ENCODE assay signal across 8 mouse cellular contexts in the genomic region with DNA sequence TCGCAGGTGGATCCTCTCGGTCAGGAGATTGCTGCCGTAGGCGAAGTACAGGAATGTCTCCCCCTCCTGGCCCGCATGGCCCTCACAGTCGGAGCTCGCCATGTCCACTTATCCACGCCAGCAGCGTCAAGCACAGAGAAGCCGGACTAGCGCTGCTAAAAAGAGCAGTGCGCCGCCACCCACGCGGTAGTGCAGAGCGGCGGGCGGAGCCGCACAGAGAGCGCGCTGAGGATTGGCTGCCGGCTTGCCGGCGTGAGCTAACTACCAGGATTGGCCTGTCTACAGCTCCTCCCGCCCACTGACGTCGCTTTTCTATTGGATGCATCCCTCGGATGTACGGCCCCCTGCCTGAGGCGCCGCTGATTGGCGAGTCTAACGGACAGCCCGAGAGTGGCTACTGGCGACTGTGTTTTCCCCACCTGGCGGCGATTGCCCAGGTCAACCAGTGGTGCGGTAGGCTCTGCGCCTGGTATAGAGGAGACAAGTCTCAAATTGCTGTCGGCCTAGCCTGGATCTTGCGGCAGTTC. TPM values are rescaled to one million over a fixed set of nuclear protein-coding genes. Genes with fewer than 3 reads are reported as not detected.
DNase-seq lines count a peak whose midpoint lies in the region; ATAC-seq and TF ChIP-seq lines count a peak whose summit lies in the region.

A gene (minus strand): TSS at position 217 of the 527 bp plus-strand sequence.

- TF ChIP-seq EP300 in heart, adult 2 months (IDR thresholded peaks at IDR 0.05; ENCODE audit: insufficient read depth, low read depth, low read length), result peak; percentile 95

- H3K27me3 ChIP-seq in embryonic facial prominence, embryonic 14.5 days (replicated peaks; ENCODE audit: control insufficient read depth, insufficient read depth, low read length), result no peaks in the 10 kb centered on the region
- no peaks in the 10 kb centered on the region for H3K27me3 ChIP-seq in heart, adult 2 months (ENCODE audit: control insufficient read depth, insufficient read depth, low read length)
- H3K27me3 ChIP-seq in limb, embryonic 13.5 days, result no peaks in the 10 kb centered on the region
- no peaks in the 10 kb centered on the region for H3K27me3 ChIP-seq in midbrain, embryonic 16.5 days (ENCODE audit: control insufficient read depth, insufficient read depth, low read depth, low read length)

- peak; percentile 93 for DNase-seq in 3T3-L1 (ENCODE audit: low read depth, low spot score)
- peak; percentile 86 to 88 for DNase-seq in adrenal gland, postnatal 4 days (ENCODE audit: low spot score in 2 of 2)
- DNase-seq in embryonic facial prominence, embryonic 14.5 days (ENCODE audit: low spot score), result peak; percentile 99
- peak; percentile 95 to 98 for DNase-seq in heart, adult 2 months
- DNase-seq in kidney, adult 8-10 months, result peak; percentile 97 to 98
- DNase-seq in spleen, postnatal 10 days (ENCODE audit: low spot score in 2 of 2), result peak; percentile 77 to 94

- peak; percentile 82 for TF ChIP-seq CTCF in heart, adult 2 months (IDR thresholded peaks at IDR 0.05)

- peak; percentile 100 for ATAC-seq in embryonic facial prominence, embryonic 14.5 days (ENCODE audit: low read depth)
- peak; percentile 100 for ATAC-seq in limb, embryonic 13.5 days (ENCODE audit: low FRiP score, low read depth)
- peak; percentile 100 for ATAC-seq in midbrain, embryonic 16.5 days

- H3K9me3 ChIP-seq in embryonic facial prominence, embryonic 14.5 days (ENCODE audit: control insufficient read depth, low read length), result no peaks in the 10 kb centered on the region
- no peaks in the 10 kb centered on the region for H3K9me3 ChIP-seq in limb, embryonic 13.5 days
- no peaks in the 10 kb centered on the region for H3K9me3 ChIP-seq in midbrain, embryonic 16.5 days (replicated peaks; ENCODE audit: control insufficient read depth, low read length, poor library complexity, severe bottlenecking)

- no peaks in the 10 kb centered on the region for H3K79me2 ChIP-seq in heart, adult 2 months (replicated peaks; ENCODE audit: control insufficient read depth, insufficient read depth, low read length)

- under 1% methylated on average over 39 of the region's 41 CpGs for WGBS in embryonic facial prominence, embryonic 14.5 days
- WGBS in heart, adult 2 months, result under 1% methylated on average over 41 of the region's 41 CpGs
- under 1% methylated on average over 35 of the region's 41 CpGs for WGBS in limb, embryonic 13.5 days
- under 1% methylated on average over 41 of the region's 41 CpGs for WGBS in midbrain, embryonic 16.5 days

- no peaks in the 10 kb centered on the region; the same call in 1 of the 2 replicates for H3K4me1 ChIP-seq in embryonic facial prominence, embryonic 14.5 days (ENCODE audit: control insufficient read depth, insufficient read depth, low read length)
- H3K4me1 ChIP-seq in heart, adult 2 months (ENCODE audit: control insufficient read depth, insufficient read depth, low read length), result peaks cover 2% of the 10 kb centered on the region; the same call in 1 of the 2 replicates
- H3K4me1 ChIP-seq in limb, embryonic 13.5 days, result peaks cover 7% of the 10 kb centered on the region
- H3K4me1 ChIP-seq in midbrain, embryonic 16.5 days (ENCODE audit: control insufficient read depth, insufficient read depth, low read length), result peaks cover 6% of the 10 kb centered on the region

- peak within 1 kb of the TSS; percentile 56 for H3K4me3 ChIP-seq in embryonic facial prominence, embryonic 14.5 days (ENCODE audit: low read depth, low read length)
- peak within 1 kb of the TSS; percentile 51 for H3K4me3 ChIP-seq in heart, adult 2 months
- H3K4me3 ChIP-seq in limb, embryonic 13.5 days, result peak within 1 kb of the TSS; percentile 57
- peak within 1 kb of the TSS; percentile 66 for H3K4me3 ChIP-seq in midbrain, embryonic 16.5 days (ENCODE audit: low read depth, low read length)

- intact Hi-C loops in heart, adult 2 months (cut with DNase I), result loop anchor here (1.0 to 5.0 kb wide), 4 partner anchors 18 to 288 kb away; a partner anchor contains a TSS

- H3K9ac ChIP-seq in embryonic facial prominence, embryonic 14.5 days (ENCODE audit: low read depth, low read length), result peak within 1 kb of the TSS; percentile 59
- H3K9ac ChIP-seq in heart, adult 2 months (ENCODE audit: low read depth, low read length), result peak within 1 kb of the TSS; percentile 73
- peak within 1 kb of the TSS; percentile 70 for H3K9ac ChIP-seq in limb, embryonic 13.5 days
- peak within 1 kb of the TSS; percentile 77 for H3K9ac ChIP-seq in midbrain, embryonic 16.5 days (ENCODE audit: low read depth, low read length)

- H3K4me2 ChIP-seq in embryonic facial prominence, embryonic 14.5 days (ENCODE audit: low read depth, low read length), result peak within 1 kb of the TSS; percentile 98
- peak within 1 kb of the TSS; percentile 86 for H3K4me2 ChIP-seq in limb, embryonic 13.5 days (replicated peaks)
- H3K4me2 ChIP-seq in midbrain, embryonic 16.5 days (ENCODE audit: low read length), result peak within 1 kb of the TSS; percentile 65

- no peaks in the 10 kb centered on the region for H3K36me3 ChIP-seq in embryonic facial prominence, embryonic 14.5 days (ENCODE audit: control insufficient read depth, insufficient read depth, low read length)
- peaks cover 3% of the 10 kb centered on the region; the same call in 1 of the 2 replicates for H3K36me3 ChIP-seq in heart, adult 2 months (ENCODE audit: control insufficient read depth, insufficient read depth, low read length)
- H3K36me3 ChIP-seq in limb, embryonic 13.5 days, result no peaks in the 10 kb centered on the region
- no peaks in the 10 kb centered on the region for H3K36me3 ChIP-seq in midbrain, embryonic 16.5 days (ENCODE audit: control insufficient read depth, insufficient read depth, low read length)

- no peak within 1 kb of the TSS for H3K27ac ChIP-seq in embryonic facial prominence, embryonic 14.5 days (replicated peaks; ENCODE audit: low read depth, low read length)
- H3K27ac ChIP-seq in heart, adult 2 months, result peak within 1 kb of the TSS; percentile 71
- no peak within 1 kb of the TSS for H3K27ac ChIP-seq in limb, embryonic 13.5 days
- H3K27ac ChIP-seq in midbrain, embryonic 16.5 days (ENCODE audit: low read length), result peak within 1 kb of the TSS; percentile 64

- peak; percentile 92 for TF ChIP-seq POLR2A in heart, adult 2 months (IDR thresholded peaks at IDR 0.05; ENCODE audit: insufficient read depth, low read depth, low read length)

RNA-seq across cellular contexts. Expression of the gene that starts here (rescaled TPM):
- total RNA-seq in adrenal gland, postnatal 4 days (2021), result 10 to 100 TPM in 1 of 2 experiments, 1 to 10 TPM in 1; 7.1 to 13.2 TPM
- polyA plus RNA-seq in embryonic facial prominence, embryonic 14.5 days (2014; fragmentation: Nextera tagmentation; extraction: Ambion mirVana), result 9.5 and 10.8 TPM in 2 replicates
- 10 to 100 TPM; 26.5 to 29.1 TPM for total RNA-seq in heart, adult 2 months (2021)
- 6.8 and 7.8 TPM in 2 replicates for polyA plus RNA-seq in heart, adult 2 months (2012; rRNA removed)
- 8.2 and 9.0 TPM in 2 replicates for polyA plus RNA-seq in limb, embryonic 13.5 days (2015; fragmentation: Nextera tagmentation; extraction: Ambion mirVana)
- 13.6 and 14.5 TPM in 2 replicates for polyA plus RNA-seq in midbrain, embryonic 16.5 days (2015; fragmentation: Nextera tagmentation; extraction: Ambion mirVana)

Comparison
In these comparisons a context has a peak if more than half of its experiments do, and no peak if none do; other contexts are left out.
1. H3K27ac ChIP-seq: peak in heart, adult 2 months (single experiment) and midbrain, embryonic 16.5 days (single experiment); none in embryonic facial prominence, embryonic 14.5 days (single experiment) and limb, embryonic 13.5 days (single experiment).
2. Peak in every context shown above with its lines, with median percentiles within 50 percentile points of each other: DNase-seq, ATAC-seq, H3K4me2 ChIP-seq, H3K4me3 ChIP-seq and H3K9ac ChIP-seq.